Mouse (Mus musculus) layer of hippocampus, adult 18-20 months (tissue): ENCODE results near the gene Mcm2. TPM values are rescaled to one million over a fixed set of nuclear protein-coding genes. Genes with fewer than 3 reads are reported as not detected.

Experiments
- total RNA-seq, 2 experiments: library from RNA; stranded (reverse); gene quantifications; 2 replicates each; pipeline ENCODE4 v1.2.3; 2021

The Mcm2 gene
- total RNA-seq, 2 experiments from 2014 or later: 5.0 to 8.8 TPM

Other genes starting within 250 kb of the Mcm2 start
- gene Mgll, start 174.4 kb downstream of the Mcm2 start, total RNA-seq: 100 to 1,000 TPM; 170 to 184 TPM
- 10 to 100 TPM; 32.5 to 35.4 TPM for gene Abtb1, start 56.8 kb downstream of the Mcm2 start, total RNA-seq
- gene Podxl2, start 23.7 kb downstream of the Mcm2 start, total RNA-seq: 100 to 1,000 TPM; 172 to 184 TPM
- 10 to 100 TPM; 38.4 to 46.0 TPM for gene Tpra1, start 3.5 kb upstream of the Mcm2 start, total RNA-seq